Mouse (Mus musculus) CH12.LX (cell line): ENCODE measurements at regions not wholly inside any gene's neighbourhood (a gene's known extent, or its start where the extent isn't known, plus 50 kb on each side); places are given as distances from the start of the nearest gene placed in this dataset.

Experiments used
- NELFE ChIP-seq: IDR thresholded peaks from 2 replicates; pipeline ENCODE4 v1.6.1; 2011; ENCODE audit warnings: low read depth, low read length, improper control_type of control experiment
- POLR2A ChIP-seq: IDR thresholded peaks from 2 replicates; pipeline ENCODE4 v1.6.1; 2011; ENCODE audit warnings: low read depth, mild to moderate bottlenecking, improper control_type of control experiment, low read length
- RAD21 ChIP-seq: IDR thresholded peaks from 2 replicates; pipeline ENCODE4 v1.6.1; 2011; ENCODE audit warnings: low read depth, mild to moderate bottlenecking, low read length, improper control_type of control experiment, moderate library complexity
- RCOR1 ChIP-seq: conservative IDR thresholded peaks from 2 replicates; pipeline ENCODE4 v1.6.1; 2012; ENCODE audit warnings: low read depth, mild to moderate bottlenecking, inconsistent platforms, low read length, improper control_type of control experiment

GRCm38 (mm10) chr11:51911481-51911880 lies 54.0 kb upstream of the Jade2 start:
- TF ChIP-seq NELFE (no peak), POLR2A (no peak), RAD21 (no peak), RCOR1 (no peak)
